Mouse (Mus musculus): ENCODE data around the gene Dlg4. TPM values are rescaled to one million over a fixed set of nuclear protein-coding genes. Genes with fewer than 3 reads are reported as not detected.

Gene Dlg4
- polyA plus RNA-seq, 1 experiment from 2014 or later: 13.2 TPM

GRCm38 (mm10) chr11:70001865-70002264, 14.9 kb upstream of the Dlg4 start:
- H3K36me3 ChIP-seq (ENCODE audit: control insufficient read depth, insufficient read depth, low read length): peaks cover 50% of the 10 kb centered on the region
- H3K4me1 ChIP-seq (ENCODE audit: control insufficient read depth, insufficient read depth, low read length): peaks cover 31% of the 10 kb centered on the region
- H3K27me3 ChIP-seq (ENCODE audit: control insufficient read depth, insufficient read depth, low read length): no peaks in the 10 kb centered on the region
- no peaks in the 10 kb centered on the region for H3K9me3 ChIP-seq (ENCODE audit: control insufficient read depth, low read length)
- ATAC-seq (ENCODE audit: low FRiP score, low TSS enrichment): no peak
- H3K4me3 ChIP-seq (ENCODE audit: low read length): peak overlapping the region; percentile 88
- no peak overlapping the region for H3K27ac ChIP-seq (ENCODE audit: low read depth, low read length)
- peak overlapping the region; percentile 85 for H3K4me2 ChIP-seq (replicated peaks; ENCODE audit: low read depth, low read length)
- peak overlapping the region; percentile 86; the same call in 1 of the 2 replicates for H3K9ac ChIP-seq (ENCODE audit: low read depth, low read length)

GRCm38 (mm10) chr11:70002471-70002870, 14.3 kb upstream of the Dlg4 start:
- Histone ChIP-seq H3K9ac (ENCODE audit: low read depth, low read length) (no peak overlapping the region), H3K27ac (ENCODE audit: low read depth, low read length) (no peak overlapping the region), H3K4me1 (ENCODE audit: control insufficient read depth, insufficient read depth, low read length) (peaks cover 29% of the 10 kb centered on the region), H3K27me3 (ENCODE audit: control insufficient read depth, insufficient read depth, low read length) (no peaks in the 10 kb centered on the region), H3K4me2 (replicated peaks; ENCODE audit: low read depth, low read length) (peak overlapping the region; percentile 85; the same call in 1 of the 2 replicates), H3K4me3 (ENCODE audit: low read length) (no peak overlapping the region), H3K36me3 (ENCODE audit: control insufficient read depth, insufficient read depth, low read length) (peaks cover 55% of the 10 kb centered on the region), H3K9me3 (ENCODE audit: control insufficient read depth, low read length) (no peaks in the 10 kb centered on the region)
- ATAC-seq (ENCODE audit: low FRiP score, low TSS enrichment): no peak
- WGBS: 87% methylated on average over 2 of the region's 2 CpGs

GRCm38 (mm10) chr11:70005521-70005920, 11.2 kb upstream of the Dlg4 start:
- Histone ChIP-seq H3K27me3 (ENCODE audit: control insufficient read depth, insufficient read depth, low read length) (no peaks in the 10 kb centered on the region), H3K9ac (ENCODE audit: low read depth, low read length) (no peak overlapping the region), H3K4me2 (replicated peaks; ENCODE audit: low read depth, low read length) (no peak overlapping the region), H3K4me3 (ENCODE audit: low read length) (no peak overlapping the region), H3K36me3 (ENCODE audit: control insufficient read depth, insufficient read depth, low read length) (peaks cover 59% of the 10 kb centered on the region), H3K27ac (ENCODE audit: low read depth, low read length) (no peak overlapping the region), H3K4me1 (ENCODE audit: control insufficient read depth, insufficient read depth, low read length) (peaks cover 23% of the 10 kb centered on the region), H3K9me3 (ENCODE audit: control insufficient read depth, low read length) (no peaks in the 10 kb centered on the region)
- ATAC-seq (ENCODE audit: low FRiP score, low TSS enrichment): no peak
- WGBS: 65% methylated on average over 5 of the region's 5 CpGs

- Histone ChIP-seq H3K4me1 (ENCODE audit: control insufficient read depth, insufficient read depth, low read length) (peaks cover 5% of the 10 kb centered on the region), H3K4me3 (ENCODE audit: low read length) (no peak overlapping the region), H3K36me3 (ENCODE audit: control insufficient read depth, insufficient read depth, low read length) (peaks cover 86% of the 10 kb centered on the region), H3K9ac (ENCODE audit: low read depth, low read length) (no peak overlapping the region), H3K27ac (ENCODE audit: low read depth, low read length) (no peak overlapping the region), H3K9me3 (ENCODE audit: control insufficient read depth, low read length) (no peaks in the 10 kb centered on the region), H3K4me2 (replicated peaks; ENCODE audit: low read depth, low read length) (no peak overlapping the region), H3K27me3 (ENCODE audit: control insufficient read depth, insufficient read depth, low read length) (no peaks in the 10 kb centered on the region)
- 82% methylated on average over 6 of the region's 6 CpGs for WGBS
- no peak for ATAC-seq (ENCODE audit: low FRiP score, low TSS enrichment)
Observed at GRCm38 (mm10) chr11:70010033-70010432, 6.7 kb upstream of the Dlg4 start.

GRCm38 (mm10) chr11:70010548-70010947, 6.2 kb upstream of the Dlg4 start:
- Histone ChIP-seq H3K36me3 (ENCODE audit: control insufficient read depth, insufficient read depth, low read length) (peaks cover 80% of the 10 kb centered on the region), H3K9ac (ENCODE audit: low read depth, low read length) (no peak overlapping the region), H3K4me3 (ENCODE audit: low read length) (no peak overlapping the region), H3K9me3 (ENCODE audit: control insufficient read depth, low read length) (no peaks in the 10 kb centered on the region), H3K4me2 (replicated peaks; ENCODE audit: low read depth, low read length) (no peak overlapping the region), H3K27me3 (ENCODE audit: control insufficient read depth, insufficient read depth, low read length) (no peaks in the 10 kb centered on the region), H3K4me1 (ENCODE audit: control insufficient read depth, insufficient read depth, low read length) (peaks cover 8% of the 10 kb centered on the region), H3K27ac (ENCODE audit: low read depth, low read length) (no peak overlapping the region)
- no peak for ATAC-seq (ENCODE audit: low FRiP score, low TSS enrichment)
- 83% methylated on average over 12 of the region's 12 CpGs for WGBS

- Histone ChIP-seq H3K9me3 (ENCODE audit: control insufficient read depth, low read length) (no peaks in the 10 kb centered on the region), H3K27ac (ENCODE audit: low read depth, low read length) (no peak overlapping the region), H3K36me3 (ENCODE audit: control insufficient read depth, insufficient read depth, low read length) (peaks cover 76% of the 10 kb centered on the region), H3K4me1 (ENCODE audit: control insufficient read depth, insufficient read depth, low read length) (peaks cover 10% of the 10 kb centered on the region), H3K4me3 (ENCODE audit: low read length) (no peak overlapping the region), H3K27me3 (ENCODE audit: control insufficient read depth, insufficient read depth, low read length) (no peaks in the 10 kb centered on the region), H3K4me2 (replicated peaks; ENCODE audit: low read depth, low read length) (no peak overlapping the region), H3K9ac (ENCODE audit: low read depth, low read length) (no peak overlapping the region)
- no peak for ATAC-seq (ENCODE audit: low FRiP score, low TSS enrichment)
- 88% methylated on average over 10 of the region's 10 CpGs for WGBS
Observed at GRCm38 (mm10) chr11:70010961-70011360, 5.8 kb upstream of the Dlg4 start.

- H3K9ac ChIP-seq (ENCODE audit: low read depth, low read length): no peak overlapping the region
- no peak overlapping the region for H3K4me3 ChIP-seq (ENCODE audit: low read length)
- H3K4me2 ChIP-seq (replicated peaks; ENCODE audit: low read depth, low read length): no peak overlapping the region
- no peak overlapping the region for H3K27ac ChIP-seq (ENCODE audit: low read depth, low read length)
- no peaks in the 10 kb centered on the region for H3K27me3 ChIP-seq (ENCODE audit: control insufficient read depth, insufficient read depth, low read length)
- H3K9me3 ChIP-seq (ENCODE audit: control insufficient read depth, low read length): no peaks in the 10 kb centered on the region
- no peak for ATAC-seq (ENCODE audit: low FRiP score, low TSS enrichment)
- peaks cover 21% of the 10 kb centered on the region for H3K4me1 ChIP-seq (ENCODE audit: control insufficient read depth, insufficient read depth, low read length)
- peaks cover 57% of the 10 kb centered on the region for H3K36me3 ChIP-seq (ENCODE audit: control insufficient read depth, insufficient read depth, low read length)
- 88% methylated on average over 9 of the region's 9 CpGs for WGBS
Observed at GRCm38 (mm10) chr11:70012931-70013330, 3.8 kb upstream of the Dlg4 start.

- H3K9me3 ChIP-seq (ENCODE audit: control insufficient read depth, low read length): no peaks in the 10 kb centered on the region
- WGBS: 88% methylated on average over 3 of the region's 3 CpGs
- no peak overlapping the region for H3K27ac ChIP-seq (ENCODE audit: low read depth, low read length)
- H3K4me1 ChIP-seq (ENCODE audit: control insufficient read depth, insufficient read depth, low read length): peaks cover 22% of the 10 kb centered on the region
- no peak overlapping the region for H3K4me3 ChIP-seq (ENCODE audit: low read length)
- no peaks in the 10 kb centered on the region for H3K27me3 ChIP-seq (ENCODE audit: control insufficient read depth, insufficient read depth, low read length)
- ATAC-seq (ENCODE audit: low FRiP score, low TSS enrichment): no peak
- peaks cover 52% of the 10 kb centered on the region for H3K36me3 ChIP-seq (ENCODE audit: control insufficient read depth, insufficient read depth, low read length)
- no peak overlapping the region for H3K9ac ChIP-seq (ENCODE audit: low read depth, low read length)
- no peak overlapping the region for H3K4me2 ChIP-seq (replicated peaks; ENCODE audit: low read depth, low read length)
Observed at GRCm38 (mm10) chr11:70013408-70013807, 3.3 kb upstream of the Dlg4 start.

- H3K4me1 ChIP-seq (ENCODE audit: control insufficient read depth, insufficient read depth, low read length): peaks cover 27% of the 10 kb centered on the region
- ATAC-seq (ENCODE audit: low FRiP score, low TSS enrichment): no peak
- WGBS: 50% methylated on average over 5 of the region's 5 CpGs
- H3K4me3 ChIP-seq (ENCODE audit: low read length): no peak overlapping the region
- no peaks in the 10 kb centered on the region for H3K27me3 ChIP-seq (ENCODE audit: control insufficient read depth, insufficient read depth, low read length)
- no peak overlapping the region for H3K4me2 ChIP-seq (replicated peaks; ENCODE audit: low read depth, low read length)
- peaks cover 45% of the 10 kb centered on the region for H3K36me3 ChIP-seq (ENCODE audit: control insufficient read depth, insufficient read depth, low read length)
- H3K27ac ChIP-seq (ENCODE audit: low read depth, low read length): no peak overlapping the region
- no peak overlapping the region for H3K9ac ChIP-seq (ENCODE audit: low read depth, low read length)
- H3K9me3 ChIP-seq (ENCODE audit: control insufficient read depth, low read length): no peaks in the 10 kb centered on the region
Observed at GRCm38 (mm10) chr11:70014051-70014450, 2.7 kb upstream of the Dlg4 start.

Measured in kidney, embryonic 14.5 days (tissue).